Mouse (Mus musculus) inflammation-experienced regulatory T-cells, adult 16 weeks (primary cell): ENCODE results near the gene Cdc42se2. TPM values are rescaled to one million over a fixed set of nuclear protein-coding genes. Genes with fewer than 3 reads are reported as not detected.

Experiments
- polyA plus RNA-seq: library from polyadenylated mRNA; unstranded; fragments of 100-300 nt; shearing (Covaris generic); gene quantifications from one replicate; pipeline ENCODE4 v1.2.1, GENCODE M21; 2017

The Cdc42se2 gene
- polyA plus RNA-seq, result 633 TPM

DNA sequence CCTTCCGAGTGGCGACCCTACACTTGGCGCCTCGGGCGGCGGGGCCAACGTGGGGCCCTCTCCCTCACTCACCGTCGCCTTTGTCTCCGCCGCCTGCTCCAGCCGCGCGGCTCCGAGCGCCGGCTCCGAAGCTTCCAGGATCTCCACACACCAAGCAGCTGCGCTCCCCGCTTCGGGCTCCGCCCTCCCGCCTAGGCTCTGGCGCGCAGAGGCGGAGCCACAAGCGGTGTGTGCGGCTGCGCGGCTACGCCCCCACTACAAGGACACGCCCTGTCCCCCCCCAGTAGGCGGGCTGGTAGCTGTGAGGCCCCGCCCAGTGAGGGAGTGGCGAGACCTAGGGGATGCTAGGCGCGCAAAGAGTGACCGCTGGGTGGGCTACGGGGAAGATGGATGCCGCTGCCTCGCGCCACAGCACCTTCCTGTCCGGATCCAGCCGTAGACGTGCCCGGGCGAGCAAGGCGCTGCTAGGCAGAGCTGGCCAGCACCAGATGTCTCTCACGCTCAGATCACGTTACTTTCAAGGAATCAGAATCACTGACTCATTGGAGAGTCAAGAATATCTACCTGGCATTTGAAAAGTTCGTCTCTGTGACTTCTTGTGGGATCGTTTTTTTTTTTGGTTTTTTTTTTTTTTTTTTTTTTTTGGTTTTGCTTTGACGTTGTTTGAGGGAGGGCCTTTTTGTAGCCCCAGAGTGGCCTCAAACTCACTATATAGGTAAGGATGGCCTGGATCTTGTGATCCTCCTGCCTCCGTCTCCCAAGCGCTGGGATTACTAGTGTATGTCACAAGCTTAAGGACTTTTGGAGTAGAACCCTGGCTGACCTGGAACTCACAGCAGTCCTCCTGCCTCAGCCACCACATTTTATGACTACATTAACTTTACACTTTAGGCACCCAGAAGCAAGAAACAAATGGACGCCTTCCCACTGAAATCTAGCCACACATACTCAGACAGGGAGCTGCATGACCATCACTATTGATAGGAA lies at the start of gene Cdc42se2:
TSS of gene Cdc42se2 (minus strand) at position 188 of the 987 bp plus-strand sequence.

Other genes starting within 250 kb of the Cdc42se2 start
- 4.4 TPM for gene Lyrm7, start 73.2 kb upstream of the Cdc42se2 start, polyA plus RNA-seq
- 335 TPM for gene Hint1, start 78.7 kb upstream of the Cdc42se2 start, polyA plus RNA-seq
- gene Gpx3, start 114.8 kb upstream of the Cdc42se2 start, polyA plus RNA-seq, result 2.5 TPM
- gene Tnip1, start 175.2 kb upstream of the Cdc42se2 start, polyA plus RNA-seq, result 190 TPM
- 647 TPM for gene Anxa6, start 245.8 kb upstream of the Cdc42se2 start, polyA plus RNA-seq